Mouse (Mus musculus) neural tube, embryonic 14.5 days (tissue): ENCODE measurements at regions not wholly inside any gene's neighbourhood (a gene's known extent, or its start where the extent isn't known, plus 50 kb on each side); places are given as distances from the start of the nearest gene placed in this dataset.
A peak's percentile ranks its signal among the peaks of the same experiment; 100 is the strongest.

Source experiments
- ATAC-seq: fragments of 200-750 bp; cut with Nextera tagmentation; 2 replicates; pipeline ENCODE4 v1.8.0; 2017; ENCODE audit warnings: low read depth, mild to moderate bottlenecking, moderate TSS enrichment, moderate library complexity
- H3K27ac ChIP-seq: fragments of 300-500 bp; sonication (generic); 2 replicates; pipeline ENCODE4 v1.5.1; 2014; ENCODE audit warnings: low read depth, mild to moderate bottlenecking, control low read depth, low read length, moderate library complexity, mixed read lengths
- H3K27me3 ChIP-seq: fragments of 300-500 bp; sonication (generic); 2 replicates; pipeline ENCODE4 v1.6.1; 2014; ENCODE audit warnings: low read length; ENCODE audit not compliant: control insufficient read depth, insufficient read depth
- H3K36me3 ChIP-seq: fragments of 300-500 bp; sonication (generic); 2 replicates; pipeline ENCODE4 v1.6.1; 2014; ENCODE audit warnings: low read length, mixed read lengths; ENCODE audit not compliant: control insufficient read depth, insufficient read depth
- H3K4me1 ChIP-seq: fragments of 300-500 bp; sonication (generic); 2 replicates; pipeline ENCODE4 v1.6.1; 2014; ENCODE audit warnings: low read length; ENCODE audit not compliant: control insufficient read depth, insufficient read depth
- H3K4me2 ChIP-seq: fragments of 300-500 bp; sonication (generic); 2 replicates; pipeline ENCODE4 v1.6.1; 2014; ENCODE audit warnings: mild to moderate bottlenecking, low read depth, low read length, control low read depth
- H3K4me3 ChIP-seq: fragments of 300-500 bp; sonication (generic); 2 replicates; pipeline ENCODE4 v1.5.1; 2014; ENCODE audit warnings: low read depth, low read length, control low read depth, mixed read lengths
- H3K9ac ChIP-seq: fragments of 300-500 bp; sonication (generic); replicated peaks from 2 replicates; pipeline ENCODE4 v1.6.1; 2014; ENCODE audit warnings: low read depth, mild to moderate bottlenecking, control low read depth, low read length, mixed read lengths
- H3K9me3 ChIP-seq: fragments of 300-500 bp; sonication (generic); 2 replicates; pipeline ENCODE4 v1.6.1; 2016; ENCODE audit warnings: low read length; ENCODE audit not compliant: control insufficient read depth
- WGBS: fragments of 180-500 bp; shearing (Covaris S2); extraction: QIAGEN DNeasy Blood & Tissue Kit; methylation state at CpG from one replicate; pipeline ENCODE4 v1.1.7; 2014; 5-methylcytosine and 5-hydroxymethylcytosine counted together

DNA sequence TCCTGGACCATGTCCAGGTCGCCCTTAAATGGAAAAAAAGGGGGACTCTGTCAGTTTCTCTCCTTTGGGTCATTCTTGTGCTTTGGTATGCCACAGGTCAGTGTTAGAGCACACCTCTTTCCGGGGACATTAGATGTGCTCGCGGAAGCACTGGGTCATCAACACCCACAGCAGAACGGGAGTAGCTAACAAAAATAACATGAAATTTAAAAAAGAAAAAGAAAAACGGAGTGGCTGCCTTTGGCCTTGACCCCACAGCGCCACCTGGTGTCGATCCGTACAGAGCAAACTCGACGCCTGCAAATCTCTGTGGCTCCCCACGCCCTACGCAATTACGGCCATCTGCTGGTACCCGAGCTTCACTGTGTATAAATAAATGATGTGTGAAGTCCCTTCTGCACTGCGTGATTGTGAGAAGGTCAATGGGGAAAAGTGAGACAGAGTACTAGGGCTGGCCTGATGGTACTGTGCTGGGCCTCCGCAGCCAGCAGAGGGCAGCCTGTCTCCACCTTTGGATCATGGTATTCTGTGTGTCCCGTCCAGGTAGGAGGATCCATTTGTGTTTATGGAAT lies 99.0 kb upstream of the Slc7a12 start:
- no peak overlapping the region for H3K9ac ChIP-seq
- no peaks in the 10 kb centered on the region for H3K9me3 ChIP-seq
- H3K4me2 ChIP-seq: peak overlapping the region; percentile 32
- 13% methylated on average over 18 of the region's 18 CpGs for WGBS
- H3K4me1 ChIP-seq: no peaks in the 10 kb centered on the region
- H3K27ac ChIP-seq: no peak overlapping the region
- no peak overlapping the region for H3K4me3 ChIP-seq
- ATAC-seq: peak; percentile 96
- H3K27me3 ChIP-seq: no peaks in the 10 kb centered on the region
- H3K36me3 ChIP-seq: no peaks in the 10 kb centered on the region

DNA sequence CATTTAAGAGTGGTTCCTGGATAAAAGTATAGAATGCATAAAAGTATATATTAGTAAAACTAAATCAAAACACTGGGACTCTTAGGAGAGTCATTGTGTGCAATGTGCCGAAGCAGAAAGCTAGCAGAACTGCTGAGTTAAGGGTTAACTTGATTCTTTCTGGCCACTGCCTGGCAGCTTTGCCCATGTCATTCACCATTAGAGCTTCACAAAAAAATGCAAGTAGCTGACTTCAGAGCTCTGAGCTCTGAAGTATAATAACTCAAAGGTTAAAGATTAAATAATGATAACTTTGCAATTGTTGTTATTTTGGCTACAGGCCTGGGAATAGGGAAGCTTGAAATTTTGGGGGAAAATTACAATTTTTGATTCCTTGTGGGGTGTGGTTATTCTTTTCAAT lies 89.8 kb upstream of the Slc7a12 start:
- Histone ChIP-seq H3K9ac (no peak overlapping the region), H3K9me3 (no peaks in the 10 kb centered on the region), H3K4me1 (no peaks in the 10 kb centered on the region), H3K27me3 (no peaks in the 10 kb centered on the region), H3K27ac (no peak overlapping the region), H3K4me2 (no peak overlapping the region), H3K4me3 (no peak overlapping the region), H3K36me3 (no peaks in the 10 kb centered on the region)
- 96% methylated on average over 1 of the region's 1 CpGs for WGBS
- no peak for ATAC-seq

DNA sequence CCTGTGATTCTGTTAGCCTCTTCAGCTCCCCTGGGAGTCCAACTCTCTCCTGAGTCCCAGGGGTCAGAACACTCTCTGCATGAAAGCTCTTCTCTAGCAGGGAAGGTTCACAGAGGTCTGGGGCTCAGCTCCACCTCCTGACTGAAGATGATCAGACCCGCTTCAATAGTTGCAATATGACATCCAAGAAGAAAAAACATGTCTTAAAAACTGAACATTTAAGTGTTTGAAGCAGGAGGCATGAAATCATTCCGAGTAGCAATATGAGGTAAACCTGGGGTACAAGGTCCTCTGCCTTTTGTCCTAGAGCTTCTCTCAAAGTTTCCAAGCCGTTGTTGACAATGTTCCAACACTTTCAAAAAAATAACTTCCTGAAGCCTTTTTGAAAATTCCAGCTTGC lies 81.8 kb upstream of the Slc7a12 start:
- 96% methylated on average over 3 of the region's 3 CpGs for WGBS
- no peaks in the 10 kb centered on the region for H3K4me1 ChIP-seq
- no peaks in the 10 kb centered on the region for H3K9me3 ChIP-seq
- no peak overlapping the region for H3K4me2 ChIP-seq
- H3K36me3 ChIP-seq: no peaks in the 10 kb centered on the region
- H3K4me3 ChIP-seq: no peak overlapping the region
- H3K27me3 ChIP-seq: no peaks in the 10 kb centered on the region
- H3K27ac ChIP-seq: no peak overlapping the region
- no peak overlapping the region for H3K9ac ChIP-seq
- no peak for ATAC-seq

DNA sequence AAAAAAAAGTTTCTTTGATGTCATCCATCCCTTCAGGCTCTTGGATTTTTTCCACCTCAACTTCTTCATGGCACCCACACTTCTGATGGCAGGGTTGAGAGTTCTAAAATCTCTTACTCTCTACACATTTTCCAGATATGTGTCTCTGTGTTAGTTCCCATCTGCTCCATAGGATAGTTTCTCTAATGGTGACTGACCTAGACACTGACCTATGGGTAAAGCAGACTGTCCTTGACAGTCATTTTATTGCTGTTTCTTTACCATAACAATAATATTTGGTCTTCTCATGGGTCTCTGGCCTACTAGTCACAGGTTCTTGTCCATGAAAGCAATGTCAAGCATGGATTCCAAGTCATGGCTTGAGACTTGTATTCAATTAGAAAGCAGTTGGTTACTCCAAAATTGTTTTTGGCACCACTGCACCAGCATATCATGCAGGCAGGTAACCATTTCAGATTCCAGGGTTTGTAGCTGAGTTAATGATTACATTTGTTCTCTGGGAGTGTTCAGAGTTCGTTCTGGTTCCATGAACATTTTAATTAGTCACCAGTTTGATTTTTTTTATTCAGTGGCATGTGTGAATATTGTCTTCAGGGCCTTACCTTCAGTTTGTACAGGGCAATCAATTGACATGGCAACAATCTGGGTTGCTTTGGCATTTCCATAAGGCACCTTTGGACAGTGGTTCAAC lies 71.9 kb upstream of the Slc7a12 start:
- Histone ChIP-seq H3K9me3 (no peaks in the 10 kb centered on the region), H3K4me3 (no peak overlapping the region), H3K27me3 (no peaks in the 10 kb centered on the region), H3K4me1 (no peaks in the 10 kb centered on the region), H3K9ac (no peak overlapping the region), H3K27ac (no peak overlapping the region), H3K36me3 (no peaks in the 10 kb centered on the region), H3K4me2 (no peak overlapping the region)
- whole genome bisulfite sequencing: 85% methylated on average over 1 of the region's 1 CpGs
- no peak for ATAC-seq
